Mouse (Mus musculus) limb, embryonic 11.5 days (tissue): ENCODE measurements at regions not wholly inside any gene's neighbourhood (a gene's known extent, or its start where the extent isn't known, plus 50 kb on each side); places are given as distances from the start of the nearest gene placed in this dataset.

Experiments
- ATAC-seq: fragments of 200-750 bp; cut with Nextera tagmentation; 2 replicates; pipeline ENCODE4 v1.8.0; 2017; ENCODE audit warnings: low read depth; ENCODE audit not compliant: insufficient number of reproducible peaks, low FRiP score, low TSS enrichment
- DNase-seq: peaks from one replicate; pipeline ENCODE4 v3.0.0-alpha.2; 2015; ENCODE audit warnings: low spot score
- H3K27ac ChIP-seq: fragments of 300-500 bp; sonication (generic); replicated peaks from 2 replicates; pipeline ENCODE4 v1.5.1; 2014; ENCODE audit warnings: low read depth, mild to moderate bottlenecking, low read length
- H3K27me3 ChIP-seq: fragments of 300-500 bp; sonication (generic); 2 replicates; pipeline ENCODE4 v1.6.1; 2014; ENCODE audit warnings: mild to moderate bottlenecking, low read length, mixed read lengths; ENCODE audit not compliant: control insufficient read depth, insufficient read depth
- H3K36me3 ChIP-seq: fragments of 300-500 bp; sonication (generic); 2 replicates; pipeline ENCODE4 v1.6.1; 2014; ENCODE audit warnings: mild to moderate bottlenecking, low read length, moderate library complexity, mixed read lengths; ENCODE audit not compliant: control insufficient read depth, insufficient read depth
- H3K4me1 ChIP-seq: fragments of 300-500 bp; sonication (generic); 2 replicates; pipeline ENCODE4 v1.6.1; 2014; ENCODE audit warnings: low read length, mixed read lengths; ENCODE audit not compliant: control insufficient read depth, insufficient read depth
- H3K4me2 ChIP-seq: fragments of 300-500 bp; sonication (generic); 2 replicates; pipeline ENCODE4 v1.6.1; 2014; ENCODE audit warnings: low read depth, mild to moderate bottlenecking, moderate library complexity; ENCODE audit not compliant: severe bottlenecking
- H3K4me3 ChIP-seq: fragments of 300-500 bp; sonication (generic); 2 replicates; pipeline ENCODE4 v1.5.1; 2014; ENCODE audit warnings: low read depth, low read length
- H3K9ac ChIP-seq: fragments of 300-500 bp; sonication (generic); 2 replicates; pipeline ENCODE4 v1.6.1; 2014; ENCODE audit warnings: mild to moderate bottlenecking, low read length
- H3K9me3 ChIP-seq: fragments of 300-500 bp; sonication (generic); 2 replicates; pipeline ENCODE4 v1.6.1; 2016; ENCODE audit warnings: low read length; ENCODE audit not compliant: control insufficient read depth
- WGBS: fragments of 180-500 bp; shearing (Covaris S2); extraction: QIAGEN DNeasy Blood & Tissue Kit; methylation state at CpG from one replicate; pipeline ENCODE4 v1.1.7; 2014; 5-methylcytosine and 5-hydroxymethylcytosine counted together

DNA sequence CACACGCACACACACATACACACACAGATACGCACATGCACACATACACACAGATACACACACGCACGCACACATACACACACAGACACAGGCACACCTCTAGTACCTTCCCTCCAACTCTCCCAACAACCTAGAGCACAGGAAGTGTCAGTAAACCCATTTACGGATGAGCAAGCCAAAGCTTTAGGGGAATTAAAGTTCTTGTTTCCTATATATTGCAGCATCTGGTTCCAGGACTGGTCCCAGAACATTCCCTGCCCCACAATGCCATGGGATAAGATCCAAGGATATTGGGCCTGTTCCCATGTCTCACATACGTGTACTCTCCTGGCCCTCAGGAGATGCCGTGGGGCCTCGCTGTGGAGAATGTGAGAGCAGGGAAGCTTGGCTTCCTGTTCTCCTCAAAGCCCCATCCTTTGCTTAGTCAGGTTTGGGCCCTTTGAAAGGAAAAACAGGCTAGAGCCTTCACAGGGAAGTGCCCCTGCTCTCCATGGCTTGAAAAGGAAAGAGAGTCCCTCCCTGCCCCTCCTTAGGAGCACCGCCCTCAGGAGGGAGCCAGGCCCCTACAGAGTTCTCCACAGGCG is 75.9 kb downstream of the Zfp36l2 start:
- no peak overlapping the region for H3K4me2 ChIP-seq
- H3K9me3 ChIP-seq, result no peaks in the 10 kb centered on the region
- H3K36me3 ChIP-seq, result no peaks in the 10 kb centered on the region
- WGBS, result 69% methylated on average over 10 of the region's 10 CpGs
- no peak for DNase-seq
- H3K9ac ChIP-seq, result no peak overlapping the region
- no peak overlapping the region for H3K4me3 ChIP-seq
- no peak overlapping the region for H3K27ac ChIP-seq
- peaks cover 15% of the 10 kb centered on the region for H3K4me1 ChIP-seq
- ATAC-seq, result no peak
- no peaks in the 10 kb centered on the region for H3K27me3 ChIP-seq

DNA sequence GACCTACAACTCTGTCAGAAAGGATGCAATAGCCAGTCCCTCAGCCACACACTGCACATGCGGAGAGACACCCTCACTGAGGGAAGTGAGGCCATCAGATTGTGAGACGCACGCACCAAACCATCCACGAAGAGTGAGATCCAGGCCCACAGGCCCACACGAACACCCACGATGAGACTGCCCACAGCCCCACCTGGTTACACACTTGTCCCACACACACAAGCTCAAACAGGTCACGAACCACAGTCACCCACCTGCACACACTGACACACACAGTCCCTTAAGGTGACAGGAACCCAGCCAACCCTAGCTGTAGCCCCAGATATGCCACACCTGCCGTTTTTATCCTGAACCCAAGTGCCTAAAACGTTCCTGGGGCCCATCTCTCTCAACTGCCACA is 76.8 kb downstream of the Zfp36l2 start:
- Histone ChIP-seq H3K4me1 (peaks cover 15% of the 10 kb centered on the region), H3K36me3 (no peaks in the 10 kb centered on the region), H3K9me3 (no peaks in the 10 kb centered on the region), H3K9ac (no peak overlapping the region), H3K27me3 (no peaks in the 10 kb centered on the region), H3K4me3 (no peak overlapping the region), H3K4me2 (no peak overlapping the region), H3K27ac (no peak overlapping the region)
- no peak for DNase-seq
- no peak for ATAC-seq
- 83% methylated on average over 9 of the region's 9 CpGs for WGBS

DNA sequence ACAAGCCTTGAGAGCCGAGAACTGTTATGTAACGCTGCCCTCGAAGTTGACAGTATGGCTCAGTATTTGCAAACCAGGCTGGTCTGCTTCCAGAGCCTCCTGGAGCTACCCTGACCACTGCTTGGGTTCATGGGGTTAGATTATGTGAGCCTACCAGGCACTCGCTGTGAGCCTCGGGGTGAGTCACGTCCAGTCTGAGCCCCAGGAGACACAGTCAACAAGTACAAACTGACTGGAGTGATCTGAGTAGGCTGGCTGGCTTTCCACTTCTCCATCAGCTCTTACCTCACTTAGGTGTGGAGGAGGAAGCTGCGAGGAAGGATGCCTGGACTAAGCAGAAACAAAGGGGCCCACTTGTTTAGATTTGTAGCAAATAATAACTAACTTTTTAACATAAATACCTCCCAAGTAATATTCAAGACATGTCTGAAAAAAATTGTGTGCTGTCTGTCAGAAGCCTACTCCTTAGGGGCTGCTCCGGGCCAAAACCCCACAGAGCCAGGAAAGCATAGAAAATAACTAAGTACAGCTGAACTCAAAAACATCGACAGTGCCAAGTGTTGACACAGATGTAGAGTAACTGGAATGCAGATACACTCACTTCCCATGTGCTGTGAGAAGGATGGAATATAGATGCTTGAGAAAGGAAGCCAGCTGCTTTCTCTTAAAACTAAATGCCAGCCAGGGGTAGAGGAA is 77.6 kb downstream of the Zfp36l2 start:
- H3K4me2 ChIP-seq, result no peak overlapping the region
- no peaks in the 10 kb centered on the region for H3K36me3 ChIP-seq
- DNase-seq (no peak), ATAC-seq (no peak)
- no peaks in the 10 kb centered on the region for H3K27me3 ChIP-seq
- 77% methylated on average over 9 of the region's 9 CpGs for WGBS
- peaks cover 15% of the 10 kb centered on the region for H3K4me1 ChIP-seq
- H3K9me3 ChIP-seq, result no peaks in the 10 kb centered on the region
- H3K9ac ChIP-seq, result no peak overlapping the region
- H3K4me3 ChIP-seq, result no peak overlapping the region
- H3K27ac ChIP-seq, result no peak overlapping the region

DNA sequence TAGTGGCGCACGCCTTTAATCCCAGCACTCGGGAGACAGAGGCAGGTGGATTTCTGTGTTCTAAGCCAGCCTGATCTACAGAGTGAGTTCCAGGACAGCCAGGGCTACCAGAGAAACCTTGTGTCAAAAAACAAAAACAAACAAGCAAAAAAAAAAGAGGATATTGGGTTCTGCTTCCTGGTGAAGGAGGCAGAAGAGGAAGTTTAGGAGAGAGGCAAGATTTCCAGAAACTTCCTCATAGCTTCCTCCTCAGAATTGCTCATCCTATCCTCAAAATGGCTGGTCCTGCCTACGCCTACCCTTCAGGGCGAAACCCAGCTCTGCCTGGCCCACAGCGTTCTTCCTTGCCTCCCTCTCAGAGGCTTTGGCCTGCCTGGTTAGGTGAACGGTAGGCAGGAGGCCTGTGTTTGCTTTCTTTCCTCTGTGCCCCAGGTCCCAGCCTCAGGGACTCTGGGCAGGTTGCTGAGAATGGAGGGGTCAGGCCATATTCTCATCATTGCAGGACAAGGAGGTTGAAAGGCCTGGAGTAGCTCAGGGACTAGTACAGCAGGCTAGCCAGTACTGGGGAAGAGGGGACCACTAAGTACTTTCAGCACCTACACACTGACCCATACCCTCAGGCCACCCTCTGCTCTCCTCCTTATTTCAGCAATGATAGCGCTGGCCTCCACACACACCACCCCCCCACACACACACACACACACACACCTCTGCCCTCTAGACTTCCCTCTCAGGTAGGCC is 79.6 kb downstream of the Zfp36l2 start:
- WGBS, result 85% methylated on average over 8 of the region's 8 CpGs
- ATAC-seq (no peak), DNase-seq (no peak)
- H3K9ac ChIP-seq, result no peak overlapping the region; the same call in 1 of the 2 replicates
- no peak overlapping the region for H3K4me3 ChIP-seq
- H3K4me1 ChIP-seq, result peaks cover 12% of the 10 kb centered on the region
- H3K4me2 ChIP-seq, result no peak overlapping the region
- H3K27ac ChIP-seq, result no peak overlapping the region
- no peaks in the 10 kb centered on the region for H3K9me3 ChIP-seq
- no peaks in the 10 kb centered on the region for H3K36me3 ChIP-seq
- H3K27me3 ChIP-seq, result no peaks in the 10 kb centered on the region

DNA sequence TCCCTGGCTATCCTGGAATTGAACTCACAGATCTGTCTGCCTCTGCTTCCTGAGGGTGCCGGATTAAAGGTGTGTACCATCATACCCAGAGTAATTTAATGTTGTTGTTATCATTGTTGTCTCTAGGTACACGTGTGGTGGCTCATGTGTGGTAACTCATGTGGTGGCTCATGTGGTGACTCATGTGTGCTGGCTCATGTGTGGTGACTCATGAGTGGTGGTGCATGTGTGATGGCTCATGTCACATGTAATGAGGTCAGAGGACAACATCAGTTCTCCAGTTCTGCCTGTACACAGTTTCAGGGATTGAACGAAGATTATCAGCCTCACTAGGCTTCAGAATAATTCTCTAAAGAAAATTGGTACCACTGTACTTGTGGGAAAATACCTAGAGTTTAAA is 80.2 kb downstream of the Zfp36l2 start:
- Histone ChIP-seq H3K4me2 (no peak overlapping the region), H3K4me1 (peaks cover 10% of the 10 kb centered on the region), H3K36me3 (no peaks in the 10 kb centered on the region), H3K27ac (no peak overlapping the region), H3K9ac (no peak overlapping the region), H3K4me3 (no peak overlapping the region), H3K27me3 (no peaks in the 10 kb centered on the region), H3K9me3 (no peaks in the 10 kb centered on the region)
- no peak for ATAC-seq
- no peak for DNase-seq
- 87% methylated on average over 3 of the region's 3 CpGs for WGBS

DNA sequence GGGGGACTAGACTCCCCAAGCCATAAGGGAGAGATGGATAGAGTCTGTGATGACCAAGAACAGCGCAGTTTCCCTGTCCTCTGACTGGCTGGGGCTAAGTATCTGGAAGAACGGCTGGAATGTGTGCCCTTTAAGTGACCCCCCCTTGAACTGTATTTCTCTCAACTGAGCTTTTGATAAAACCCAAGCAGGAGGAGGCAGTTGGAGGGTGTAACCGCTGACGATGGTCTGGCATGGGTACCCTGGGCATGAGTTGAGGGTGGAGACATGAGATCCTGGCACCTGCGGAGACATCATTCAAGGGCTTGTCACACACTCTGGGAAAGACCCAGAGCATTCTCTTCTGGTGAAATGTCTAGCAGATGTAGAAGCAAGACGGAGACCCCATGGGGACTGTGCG is 83.5 kb downstream of the Zfp36l2 start:
- 73% methylated on average over 7 of the region's 7 CpGs for whole genome bisulfite sequencing
- H3K36me3 ChIP-seq, result no peaks in the 10 kb centered on the region
- no peak overlapping the region for H3K9ac ChIP-seq
- H3K4me1 ChIP-seq, result no peaks in the 10 kb centered on the region; the same call in 1 of the 2 replicates
- no peaks in the 10 kb centered on the region for H3K9me3 ChIP-seq
- no peak overlapping the region for H3K4me3 ChIP-seq
- ATAC-seq (no peak; the same call in 1 of the 2 replicates), DNase-seq (no peak)
- no peaks in the 10 kb centered on the region for H3K27me3 ChIP-seq
- no peak overlapping the region for H3K27ac ChIP-seq
- H3K4me2 ChIP-seq, result no peak overlapping the region

DNA sequence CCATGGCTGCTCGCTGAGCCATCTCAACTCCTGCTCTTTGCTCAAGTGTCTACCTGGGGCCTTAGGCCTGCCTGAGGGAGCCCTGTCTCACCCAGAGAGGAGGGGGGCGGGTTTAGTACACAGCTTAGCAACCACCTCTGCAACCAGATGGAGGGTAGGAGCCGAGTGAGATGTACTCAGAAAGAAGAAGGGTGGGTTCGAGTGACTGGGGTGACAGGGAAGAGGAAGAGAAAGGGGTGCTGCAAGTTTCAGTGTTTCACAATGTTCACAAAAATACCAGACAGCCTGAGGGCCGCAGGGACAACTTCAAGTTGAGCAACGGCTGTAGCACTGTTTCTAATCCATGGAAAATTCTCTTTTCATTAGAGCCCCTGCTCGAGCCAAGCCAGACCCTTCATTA is 84.4 kb downstream of the Zfp36l2 start:
- no peaks in the 10 kb centered on the region for H3K9me3 ChIP-seq
- H3K27ac ChIP-seq, result no peak overlapping the region
- no peaks in the 10 kb centered on the region; the same call in 1 of the 2 replicates for H3K4me1 ChIP-seq
- H3K4me3 ChIP-seq, result no peak overlapping the region
- no peaks in the 10 kb centered on the region for H3K27me3 ChIP-seq
- no peak overlapping the region for H3K9ac ChIP-seq
- no peak for ATAC-seq
- DNase-seq, result no peak
- 70% methylated on average over 7 of the region's 7 CpGs for WGBS
- no peak overlapping the region for H3K4me2 ChIP-seq
- H3K36me3 ChIP-seq, result no peaks in the 10 kb centered on the region

DNA sequence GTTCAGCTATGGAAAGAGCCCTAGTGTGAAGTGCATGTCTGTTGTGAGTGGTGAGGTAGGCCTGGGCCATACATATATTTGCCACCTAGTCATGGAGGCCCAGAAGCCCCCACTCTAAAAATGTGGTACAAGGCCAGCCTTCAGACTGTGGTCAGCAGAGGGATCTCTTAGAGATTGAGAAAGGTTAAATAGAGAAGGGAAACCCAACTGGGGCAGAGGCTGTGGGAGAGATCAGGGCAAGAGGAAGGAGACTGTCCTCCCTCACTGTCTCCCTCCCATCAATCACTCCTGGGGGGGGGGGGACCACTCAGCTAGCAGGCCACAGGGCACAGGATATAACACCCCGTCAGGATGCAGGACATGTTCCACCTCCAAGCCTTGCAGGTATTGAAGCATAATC is 86.1 kb downstream of the Zfp36l2 start:
- Histone ChIP-seq H3K9ac (no peak overlapping the region), H3K4me3 (no peak overlapping the region), H3K27ac (no peak overlapping the region), H3K36me3 (no peaks in the 10 kb centered on the region), H3K4me2 (no peak overlapping the region), H3K27me3 (no peaks in the 10 kb centered on the region), H3K9me3 (no peaks in the 10 kb centered on the region), H3K4me1 (no peaks in the 10 kb centered on the region; the same call in none of the 2 replicates)
- ATAC-seq (no peak), DNase-seq (no peak)
- WGBS, result 100% methylated on average over 1 of the region's 1 CpGs
